Mouse (Mus musculus): Measurements from ENCODE around the gene Lyg1.

Lyg1 gene

DNA sequence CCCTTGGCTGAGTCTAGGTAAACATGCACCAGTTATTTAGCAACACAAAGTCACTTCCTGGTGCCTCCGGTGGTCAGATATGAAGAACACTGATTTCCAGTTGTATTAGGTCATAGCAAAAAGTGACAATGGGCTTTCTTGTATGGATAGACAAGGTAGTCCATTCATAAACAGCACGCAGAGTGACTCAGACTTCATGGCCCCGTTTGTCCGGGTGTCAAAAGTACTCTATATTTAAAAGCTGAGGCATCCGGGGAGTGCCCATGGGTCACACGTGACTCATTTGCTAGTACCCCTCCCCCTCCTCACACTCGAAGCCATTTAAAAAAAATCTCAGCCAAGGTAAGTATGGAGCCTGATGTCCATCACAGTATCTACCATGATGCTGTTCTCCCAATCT, 2.8 kb downstream of the Lyg1 start:
- DNase-seq (ENCODE audit: inconsistent age in 2 of 2, low spot score in 1 of 2), result peak in 1 of 2 experiments; percentile 65

DNA sequence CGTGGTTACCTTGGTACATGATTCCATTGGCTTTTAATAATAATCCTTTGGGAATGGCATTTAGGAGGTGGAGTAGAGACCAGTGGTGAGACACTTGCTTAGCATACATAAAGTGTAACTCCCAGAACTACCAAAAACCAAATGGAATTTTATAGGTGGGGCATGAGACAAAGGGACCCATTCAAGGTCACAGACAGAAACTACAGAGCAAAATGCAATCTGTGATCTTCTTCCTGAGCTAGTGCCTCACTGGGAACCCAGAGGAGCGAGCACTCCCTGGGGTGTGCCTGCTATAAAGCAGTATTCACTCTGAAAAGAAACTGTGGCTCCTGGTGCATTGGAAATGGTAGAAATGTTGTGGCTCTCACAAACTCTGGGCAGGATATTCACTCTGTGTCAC, 8.7 kb downstream of the Lyg1 start:
- DNase-seq (ENCODE audit: inconsistent age in 2 of 2, low spot score in 1 of 2), result no peak

- DNase-seq (ENCODE audit: inconsistent age in 2 of 2, low spot score in 1 of 2), result peak; percentile 81 to 93
Observed at GRCm38 (mm10) chr1:37931806-37932205, 25.8 kb downstream of the Lyg1 start.

DNA sequence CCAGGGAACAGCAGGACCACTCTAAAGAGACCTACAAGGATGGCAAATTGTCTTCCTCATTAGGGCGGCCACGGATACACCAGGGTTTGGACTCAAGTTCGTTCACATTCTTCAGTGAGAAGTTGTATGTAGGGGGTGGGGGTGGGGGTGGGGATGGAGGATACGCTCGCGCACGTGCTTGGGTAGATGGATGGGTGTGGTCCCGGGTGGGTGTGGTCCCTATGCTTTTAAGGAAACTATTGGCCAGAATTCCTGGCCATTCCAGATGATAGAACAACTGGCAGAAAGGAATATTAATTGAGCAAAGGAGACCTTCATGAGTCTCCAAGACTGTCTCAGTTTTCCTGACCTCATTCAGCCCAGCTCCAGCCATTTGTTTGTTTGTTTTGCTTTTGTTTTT, 31.6 kb downstream of the Lyg1 start:
- no peak for DNase-seq (ENCODE audit: inconsistent age in 2 of 2, low spot score in 1 of 2)

DNA sequence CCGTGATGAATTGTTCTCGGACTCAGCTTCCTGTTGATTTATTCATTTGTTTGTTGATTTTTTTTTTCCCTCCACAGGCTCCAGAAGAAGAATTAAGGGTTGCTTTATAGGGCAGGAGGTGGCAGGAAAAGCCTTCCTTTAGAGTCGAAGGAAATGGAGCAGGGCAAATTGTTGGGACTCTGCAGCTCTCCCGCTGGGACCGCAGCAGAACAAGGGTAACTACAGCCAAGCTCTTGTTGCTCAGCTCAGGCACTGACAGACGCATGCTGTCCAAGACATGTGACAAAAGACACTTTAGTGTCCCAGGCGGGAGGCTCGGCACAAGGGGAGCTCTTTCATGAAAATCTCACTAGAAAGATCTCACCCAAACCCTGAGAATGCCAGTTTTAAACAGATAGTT, 35.0 kb downstream of the Lyg1 start:
- no peak for DNase-seq (ENCODE audit: inconsistent age in 2 of 2, low spot score in 1 of 2)

GRCm38 (mm10) chr1:37918096-37918495, 39.5 kb downstream of the Lyg1 start:
- no peak for DNase-seq (ENCODE audit: inconsistent age in 2 of 2, low spot score in 1 of 2)

GRCm38 (mm10) chr1:37917666-37918065, 39.9 kb downstream of the Lyg1 start:
- no peak for DNase-seq (ENCODE audit: inconsistent age in 2 of 2, low spot score in 1 of 2)

DNA sequence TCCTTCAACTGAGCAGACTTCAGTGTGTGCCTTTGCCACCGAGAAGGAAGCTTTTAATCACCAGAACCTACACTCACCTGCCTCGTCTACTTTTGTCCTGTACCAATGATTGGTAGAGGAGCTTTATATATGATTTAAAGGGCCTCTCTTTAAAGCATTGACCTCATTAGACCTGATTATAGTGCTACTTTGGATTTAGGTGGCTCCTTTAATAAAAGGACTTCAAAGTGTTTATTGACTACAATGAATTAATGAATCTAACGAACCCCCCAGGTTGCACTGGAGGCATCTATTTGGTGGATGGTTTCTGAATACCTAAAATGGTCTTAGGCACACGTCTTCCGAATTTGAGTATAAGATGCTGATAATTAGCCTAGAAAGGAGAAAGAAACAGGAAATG, 41.2 kb downstream of the Lyg1 start, which contains the start of gene Lyg2:
TSS of gene Lyg2 (minus strand) at position 101 of the 400 bp plus-strand sequence.
- no peak for DNase-seq (ENCODE audit: inconsistent age in 2 of 2, low spot score in 1 of 2)

- no peak for DNase-seq (ENCODE audit: inconsistent age in 2 of 2, low spot score in 1 of 2)
Observed at GRCm38 (mm10) chr1:37912751-37913150, 44.8 kb downstream of the Lyg1 start.

- peak; percentile 35 to 71 for DNase-seq (ENCODE audit: inconsistent age in 2 of 2, low spot score in 1 of 2)
Observed at GRCm38 (mm10) chr1:37903178-37903577, 54.4 kb downstream of the Lyg1 start.

GRCm38 (mm10) chr1:37900288-37900687, 57.3 kb downstream of the Lyg1 start:
- DNase-seq (ENCODE audit: inconsistent age in 2 of 2, low spot score in 1 of 2), result no peak

- DNase-seq (ENCODE audit: inconsistent age in 2 of 2, low spot score in 1 of 2), result no peak
Observed at GRCm38 (mm10) chr1:37899816-37900215, 57.7 kb downstream of the Lyg1 start.

Measured in adrenal gland, adult (tissue).